Mouse (Mus musculus) thymus, postnatal 10 days (tissue): ENCODE results near the gene Nmur1.
"Not testable (repeated sequence)": the region's sequence is repeated elsewhere in the genome, so short reads cannot be mapped to it uniquely, and the experiment has no call there.

Source experiments
- DNase-seq, 2 experiments: peaks; one replicate each; pipeline ENCODE4 v3.0.0; 2021; ENCODE audit warnings: low spot score in 2 of 2

The Nmur1 gene

DNA sequence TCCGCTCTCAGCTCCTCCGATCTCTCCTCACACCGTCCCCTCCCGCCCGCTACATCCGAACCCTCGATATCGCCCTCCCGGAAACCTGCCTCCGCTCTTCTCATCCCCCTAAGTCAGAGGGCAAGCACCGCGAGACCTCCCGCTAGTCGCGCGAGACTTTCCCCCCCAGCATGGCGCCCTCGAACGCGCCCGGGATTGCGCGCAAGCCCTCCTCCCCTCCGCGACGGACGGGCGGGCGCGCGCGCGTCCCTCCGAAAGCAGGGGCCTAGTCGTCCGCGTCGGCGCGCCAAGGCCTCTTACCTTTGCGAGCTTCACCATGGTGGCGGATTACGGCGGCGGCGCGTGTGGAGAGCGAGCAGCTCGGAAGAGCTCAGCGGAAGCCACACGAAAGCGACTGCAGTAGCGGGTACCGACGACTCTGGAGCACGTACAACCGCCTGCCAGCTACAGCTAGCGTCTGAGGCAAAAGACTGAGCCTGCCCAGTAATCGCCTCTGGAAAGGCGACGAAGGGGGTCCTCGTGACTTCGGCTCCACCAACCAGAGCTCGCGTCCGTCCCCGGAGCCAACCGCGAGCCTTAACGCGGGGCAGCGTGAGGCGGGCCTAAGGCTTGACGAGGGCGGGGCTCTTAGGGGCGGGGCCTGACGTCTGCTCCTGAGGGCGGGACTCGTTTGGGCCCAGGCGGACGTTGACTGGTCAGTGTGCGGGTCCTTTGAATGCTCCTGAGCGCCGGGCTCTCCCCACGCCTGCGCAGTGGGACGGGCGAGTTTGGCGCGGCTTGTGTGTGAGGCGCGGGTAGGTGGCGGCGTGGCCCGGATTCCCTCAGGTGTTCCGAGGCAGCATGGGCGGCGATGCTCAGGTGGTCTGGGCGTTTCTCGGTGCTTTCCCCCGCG, 66.9 kb downstream of the Nmur1 start, which contains the start of gene Ncl:
TSS of gene Ncl (minus strand) at position 495 of the 892 bp plus-strand sequence.
- peak; percentile 94 to 96 for DNase-seq

DNA sequence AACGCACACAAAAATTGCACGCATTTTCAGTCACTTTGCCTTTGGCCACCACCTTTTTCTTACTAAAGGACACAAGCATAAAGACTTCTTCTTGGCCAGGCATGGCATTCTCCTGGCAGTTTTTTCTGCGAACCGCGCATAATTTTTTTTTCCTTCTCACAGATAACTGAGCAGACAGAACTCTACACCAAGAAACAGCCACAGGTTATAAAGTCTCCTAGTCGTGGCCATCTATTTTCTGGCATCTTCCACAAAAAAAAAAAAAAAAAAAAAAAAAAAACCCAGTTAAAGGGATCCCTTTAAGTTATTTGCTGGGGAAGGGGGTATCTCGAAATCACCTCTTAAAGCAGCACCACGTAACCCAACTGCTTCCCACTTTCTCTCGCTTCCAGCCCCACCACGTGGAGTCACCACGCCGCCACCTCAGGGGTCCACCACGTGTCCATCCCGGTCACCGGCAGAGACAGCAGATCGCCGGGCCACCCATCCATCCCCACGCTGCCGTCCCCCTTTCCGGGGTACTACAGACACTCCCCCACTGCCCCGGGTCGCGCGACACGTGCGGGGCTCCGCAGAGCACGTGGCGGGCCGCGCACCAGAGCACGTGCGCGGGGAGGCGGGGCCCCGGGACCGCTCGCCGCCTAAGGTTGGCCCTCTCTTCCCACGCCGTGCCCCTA, 67.7 kb downstream of the Nmur1 start:
- no peak for DNase-seq

DNA sequence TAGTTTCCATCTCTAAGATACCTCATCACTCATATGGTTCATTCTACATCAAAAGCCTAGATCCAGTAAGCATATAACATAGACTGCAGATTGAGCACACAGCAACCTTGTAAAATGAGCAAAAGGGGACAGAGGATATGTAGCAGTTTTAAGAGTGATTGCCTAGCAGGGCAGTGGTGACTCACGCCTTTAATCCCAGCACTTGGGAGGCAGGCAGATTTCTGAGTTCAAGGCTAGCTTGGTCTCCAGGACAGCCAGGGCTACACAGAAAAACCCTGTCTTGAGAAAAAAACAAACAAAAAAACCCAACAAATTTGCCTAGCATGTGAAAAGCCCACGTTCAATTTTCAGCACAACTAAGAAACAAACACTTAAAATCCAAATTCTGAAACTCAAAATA, 71.8 kb downstream of the Nmur1 start:
- DNase-seq, result no peak

DNA sequence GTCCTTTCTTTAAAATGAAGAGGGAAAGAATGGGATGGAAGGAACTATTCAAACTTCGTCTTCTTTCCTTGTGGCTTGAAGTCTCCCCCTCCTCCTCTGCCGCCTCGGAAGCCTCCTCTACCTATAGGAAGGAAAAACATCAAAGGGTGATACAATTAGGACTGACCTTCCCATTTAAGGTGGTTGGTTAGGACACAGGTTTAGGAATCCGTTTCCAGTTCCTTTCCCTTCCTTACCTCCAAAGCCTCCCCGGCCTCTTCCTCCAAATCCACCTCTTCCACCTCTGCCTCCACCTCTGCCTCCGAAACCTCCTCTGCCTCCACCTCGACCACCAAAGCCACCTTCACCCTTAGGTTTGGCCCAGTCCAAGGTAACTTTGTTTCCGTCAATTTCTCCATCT, 75.5 kb downstream of the Nmur1 start:
- DNase-seq, result no peak

DNA sequence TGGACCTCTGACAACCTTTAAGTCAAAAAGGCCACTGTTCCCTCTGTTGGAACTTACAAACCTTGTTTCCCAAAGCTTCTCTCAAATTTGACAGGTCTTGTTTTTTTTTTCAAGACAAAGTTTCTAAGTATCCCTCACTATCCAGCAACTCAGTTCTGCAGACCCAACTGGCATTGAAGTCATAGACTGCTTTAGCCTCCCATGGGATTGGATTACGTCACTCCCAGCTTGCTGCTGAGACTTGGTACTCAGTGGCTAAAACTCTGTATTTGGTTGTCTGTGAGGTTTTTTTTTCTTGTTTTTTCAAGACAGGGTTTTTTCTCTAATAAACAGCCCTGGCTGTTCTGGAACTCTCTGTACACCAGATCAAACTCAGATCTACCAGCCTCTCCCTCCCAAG, 76.3 kb downstream of the Nmur1 start:
- no peak for DNase-seq

DNA sequence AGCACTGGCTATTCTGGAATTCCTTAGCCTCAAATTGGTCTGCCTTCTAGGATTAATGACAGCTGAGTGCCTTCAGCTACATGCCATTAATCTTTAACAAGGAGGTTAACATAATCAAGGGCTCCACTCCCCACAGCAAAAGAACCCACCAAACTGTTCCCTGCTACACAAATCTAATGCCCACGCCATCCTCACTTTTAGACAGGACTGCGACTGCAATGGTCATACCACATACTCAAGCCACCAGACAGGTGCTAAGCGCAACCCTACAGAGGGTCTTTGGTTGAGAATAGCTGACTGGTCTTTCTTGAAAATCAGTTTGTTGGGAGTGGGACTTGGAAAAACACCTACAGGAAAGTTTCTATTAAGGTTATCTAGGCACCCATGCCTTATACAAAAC, 76.8 kb downstream of the Nmur1 start:
- DNase-seq, result no peak

DNA sequence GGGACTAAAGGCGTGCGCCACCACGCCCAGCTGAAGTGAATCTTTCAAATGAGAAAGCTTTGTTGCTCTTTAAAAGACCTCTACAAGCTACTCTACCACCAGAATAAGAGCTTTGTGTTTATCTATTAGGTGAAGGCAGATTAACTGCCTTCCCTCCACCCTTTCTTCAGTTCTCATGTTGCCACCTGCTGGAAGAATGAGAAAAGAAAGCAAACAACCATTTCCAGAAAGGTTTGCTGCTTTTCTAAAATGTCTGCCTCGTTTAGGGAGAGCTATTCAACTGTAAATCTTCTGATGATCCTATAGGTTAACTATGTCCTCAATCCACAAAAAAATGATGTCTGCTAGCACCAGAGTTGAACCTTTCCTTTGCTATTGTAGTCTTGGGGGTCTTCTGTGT, 77.2 kb downstream of the Nmur1 start:
- DNase-seq, result no peak

DNA sequence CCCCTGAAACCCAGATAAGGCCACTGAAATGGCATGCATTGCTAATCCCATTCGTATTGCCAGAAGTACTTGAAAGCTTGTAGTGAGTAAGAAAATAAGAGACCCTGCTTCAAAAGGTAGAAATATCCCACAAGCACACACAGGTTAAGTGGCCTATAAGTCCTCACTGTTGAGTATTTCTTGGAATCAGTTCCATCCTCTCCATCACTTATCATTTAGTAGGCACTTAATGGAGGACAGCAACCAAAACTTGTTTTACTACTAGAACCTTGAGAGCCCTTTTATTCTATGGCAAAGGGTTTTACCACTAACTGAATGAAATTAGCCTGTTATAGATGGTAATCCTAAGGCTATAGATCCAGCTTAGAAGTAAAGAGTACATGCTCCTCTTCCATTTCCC, 77.9 kb downstream of the Nmur1 start:
- DNase-seq, result no peak

DNA sequence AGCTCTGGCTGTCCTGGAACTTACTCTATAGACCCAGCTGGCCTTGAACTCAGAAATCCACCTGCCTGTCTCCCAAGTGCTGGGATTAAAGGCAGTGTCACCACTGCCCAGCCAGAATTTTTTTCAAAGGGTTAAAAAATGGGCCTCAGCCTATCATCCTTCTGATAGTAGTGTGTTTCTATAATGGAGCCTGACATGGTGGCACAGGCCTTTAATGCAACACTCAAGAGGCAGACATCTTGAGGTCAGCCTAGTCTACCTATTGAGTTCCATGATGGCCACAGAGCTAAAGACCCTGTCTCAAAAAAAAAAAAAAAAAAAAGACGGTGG, 78.3 kb downstream of the Nmur1 start:
- no peak for DNase-seq

DNA sequence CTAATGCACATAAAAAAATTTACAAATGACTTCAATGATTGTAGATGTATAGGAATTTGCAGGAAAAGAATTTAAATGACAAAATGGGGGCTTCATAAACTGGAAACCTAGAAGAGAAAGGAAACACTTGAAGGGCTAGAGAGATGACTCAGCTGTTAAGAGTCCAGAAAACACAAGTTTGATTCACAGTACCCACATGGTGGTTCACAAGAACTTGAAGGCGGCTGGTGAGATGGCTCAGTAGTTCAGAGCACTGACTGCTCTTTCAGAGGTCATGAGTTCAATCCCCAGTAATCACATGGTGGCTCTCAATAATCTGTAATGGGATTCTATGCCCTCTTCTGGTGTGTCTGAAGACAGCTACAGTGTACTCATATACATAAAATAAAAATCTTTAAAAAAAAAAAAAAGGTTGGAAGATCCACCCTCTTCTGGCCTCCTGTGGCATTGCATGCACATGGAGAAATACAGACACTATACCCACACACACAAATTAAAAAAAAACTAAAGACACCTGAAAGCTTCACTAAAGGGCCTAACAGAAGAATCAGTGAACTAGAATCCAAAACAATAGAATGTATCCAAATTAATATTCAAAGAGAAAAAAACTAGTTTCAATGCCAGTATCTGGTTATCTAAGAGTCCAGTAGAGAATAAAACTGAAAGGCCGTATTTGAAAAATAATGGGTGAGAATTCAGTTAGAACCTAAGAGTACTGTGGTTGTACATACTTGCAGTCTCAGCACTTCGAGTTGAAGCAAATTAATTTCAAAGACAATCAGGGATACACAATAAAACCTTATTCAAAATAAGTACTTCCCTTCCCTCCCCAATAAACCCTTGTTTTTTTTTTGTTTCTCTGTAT, 78.9 kb downstream of the Nmur1 start:
- no peak for DNase-seq

DNA sequence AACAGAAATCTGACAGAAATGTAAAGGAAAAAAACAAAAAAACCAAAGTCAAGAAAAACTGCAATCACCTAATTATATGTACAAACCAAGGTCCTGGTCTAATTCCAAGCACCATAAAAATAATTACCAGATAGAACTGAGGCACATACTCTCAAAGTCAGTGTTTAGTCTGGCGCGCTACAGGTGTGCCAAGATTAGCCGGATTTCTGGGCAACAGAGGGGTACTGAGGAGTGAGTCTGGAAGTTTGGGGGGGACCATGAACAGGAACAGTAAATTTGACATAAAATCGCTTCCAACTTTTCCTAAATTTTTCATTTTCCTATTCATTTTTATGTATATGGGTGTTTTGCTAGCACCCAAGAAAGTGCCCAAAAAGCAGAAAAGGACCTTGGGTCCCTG, 80.1 kb downstream of the Nmur1 start:
- no peak for DNase-seq

DNA sequence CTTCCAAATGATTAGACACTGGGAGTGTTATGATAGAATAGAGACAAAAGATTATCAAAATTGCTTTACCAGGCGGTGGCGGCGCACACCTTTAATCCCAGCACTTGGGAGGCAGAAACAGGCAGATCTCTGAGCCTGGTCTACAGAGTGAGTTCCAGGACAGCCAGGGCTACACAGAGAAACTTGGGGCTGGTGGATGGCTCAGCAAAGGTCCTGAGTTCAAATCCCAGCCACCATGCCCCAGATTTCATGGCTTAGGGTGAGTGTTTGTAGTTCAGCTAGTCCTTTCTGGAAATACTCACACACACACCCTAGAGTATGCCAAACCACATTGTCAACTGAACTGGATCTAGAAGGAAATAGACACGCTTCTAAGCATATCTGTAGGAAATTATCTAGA, 81.0 kb downstream of the Nmur1 start:
- DNase-seq, result peak in 1 of 2 experiments; percentile 10

DNA sequence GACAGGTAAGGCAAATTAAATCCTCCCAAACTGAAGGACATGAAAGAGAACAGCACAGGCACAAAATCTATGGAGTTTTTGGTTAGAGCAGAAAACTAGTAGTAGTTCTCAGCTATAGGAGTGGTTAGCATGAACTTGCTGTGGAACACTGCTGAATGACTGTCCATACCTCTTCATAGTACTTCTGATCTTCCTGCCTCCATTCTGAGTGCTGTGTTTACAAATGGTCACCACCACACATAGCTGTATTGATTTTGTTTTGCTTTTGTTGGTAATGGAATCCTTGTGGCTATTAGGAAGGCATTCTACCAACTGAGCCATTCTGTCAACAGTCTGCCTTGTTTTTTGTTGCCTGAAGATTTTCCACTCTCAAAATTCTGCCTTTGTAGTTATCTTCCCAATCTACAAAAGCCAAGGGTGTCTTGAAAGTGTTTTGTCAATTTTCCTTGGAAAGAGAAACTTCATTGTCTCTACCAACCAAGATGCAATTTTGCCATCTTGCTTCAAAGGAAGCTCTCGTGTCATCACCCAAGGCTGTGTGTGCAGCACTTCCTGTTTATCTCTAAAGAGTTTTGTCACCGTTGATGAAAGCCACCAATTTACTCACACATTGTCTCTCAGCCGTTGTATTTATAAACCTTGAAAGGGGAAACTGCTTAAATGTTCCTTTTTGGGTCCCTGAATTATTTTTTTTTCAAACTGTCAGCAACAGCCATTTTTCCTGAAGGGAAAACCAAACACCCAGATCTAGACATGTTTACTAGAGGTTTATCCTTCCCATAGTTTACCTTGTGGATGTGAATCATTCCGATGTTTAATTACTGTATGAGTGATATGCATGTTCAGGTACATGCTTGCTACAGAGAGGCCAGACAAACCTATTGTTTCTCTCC, 81.8 kb downstream of the Nmur1 start:
- peak; percentile 38 to 41 for DNase-seq

DNA sequence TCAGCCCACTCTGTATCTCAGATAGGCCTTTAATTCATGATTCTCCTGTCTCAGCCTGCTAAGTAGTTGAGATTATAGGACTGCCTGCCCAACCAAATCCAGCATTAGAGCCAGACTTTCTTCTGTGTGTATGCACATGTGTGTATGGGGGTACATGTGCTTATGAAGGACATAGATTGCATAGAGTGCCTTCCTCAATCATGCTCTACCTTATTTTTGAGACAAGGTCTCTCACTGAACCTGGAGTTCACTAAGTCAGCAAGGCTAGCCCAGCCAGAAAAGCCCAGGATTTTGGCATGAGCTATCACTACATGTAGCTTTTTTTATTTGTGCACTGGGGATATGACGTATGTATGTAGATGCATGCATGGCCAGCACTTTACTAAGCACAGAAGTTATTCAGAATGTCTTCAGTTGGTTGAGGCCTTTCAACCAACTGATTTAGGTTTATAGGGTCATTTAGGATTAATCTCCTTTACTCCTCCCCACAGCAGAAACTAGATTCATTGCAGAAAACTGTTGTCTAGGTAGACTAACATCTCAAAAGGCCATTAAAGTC, 82.9 kb downstream of the Nmur1 start:
- no peak for DNase-seq

DNA sequence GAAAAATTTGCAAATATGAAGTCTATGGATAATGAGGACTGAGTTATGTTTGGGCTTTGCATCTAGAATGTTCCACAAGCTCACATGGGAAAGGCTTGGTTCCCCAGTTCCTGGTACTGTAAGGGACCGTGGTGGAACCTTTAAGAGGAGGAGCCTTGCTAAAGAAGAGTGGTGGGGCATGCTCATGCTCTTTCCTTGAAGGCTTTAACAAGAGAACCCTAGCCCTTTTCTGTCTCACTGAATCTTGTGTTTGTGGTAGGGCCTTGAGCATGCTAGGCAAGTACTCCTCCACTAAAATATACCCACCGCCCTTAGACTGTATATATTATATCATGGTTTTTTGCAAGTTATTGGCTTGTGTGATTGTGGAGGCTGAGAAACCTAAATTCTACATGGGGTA, 83.7 kb downstream of the Nmur1 start:
- DNase-seq, result no peak

DNA sequence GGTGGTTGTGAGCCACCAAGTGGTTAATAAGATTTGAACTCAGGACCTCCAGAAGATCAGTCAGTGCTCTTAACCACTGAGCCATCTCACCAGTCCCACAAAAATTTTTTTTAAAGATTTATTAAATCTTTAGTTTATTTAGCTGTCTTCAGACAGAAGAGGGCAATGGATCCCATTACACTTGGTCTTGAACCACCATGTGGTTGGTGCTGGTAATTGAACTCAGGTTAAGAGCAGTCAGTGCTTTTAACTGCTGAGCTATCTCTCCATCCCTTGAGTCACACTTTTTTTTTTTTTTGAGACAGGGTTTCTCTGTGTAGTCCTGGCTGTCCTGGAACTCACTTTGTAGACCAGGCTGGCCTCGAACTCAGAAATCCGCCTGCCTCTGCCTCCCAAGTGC, 84.9 kb downstream of the Nmur1 start:
- DNase-seq, result not testable (repeated sequence)

DNA sequence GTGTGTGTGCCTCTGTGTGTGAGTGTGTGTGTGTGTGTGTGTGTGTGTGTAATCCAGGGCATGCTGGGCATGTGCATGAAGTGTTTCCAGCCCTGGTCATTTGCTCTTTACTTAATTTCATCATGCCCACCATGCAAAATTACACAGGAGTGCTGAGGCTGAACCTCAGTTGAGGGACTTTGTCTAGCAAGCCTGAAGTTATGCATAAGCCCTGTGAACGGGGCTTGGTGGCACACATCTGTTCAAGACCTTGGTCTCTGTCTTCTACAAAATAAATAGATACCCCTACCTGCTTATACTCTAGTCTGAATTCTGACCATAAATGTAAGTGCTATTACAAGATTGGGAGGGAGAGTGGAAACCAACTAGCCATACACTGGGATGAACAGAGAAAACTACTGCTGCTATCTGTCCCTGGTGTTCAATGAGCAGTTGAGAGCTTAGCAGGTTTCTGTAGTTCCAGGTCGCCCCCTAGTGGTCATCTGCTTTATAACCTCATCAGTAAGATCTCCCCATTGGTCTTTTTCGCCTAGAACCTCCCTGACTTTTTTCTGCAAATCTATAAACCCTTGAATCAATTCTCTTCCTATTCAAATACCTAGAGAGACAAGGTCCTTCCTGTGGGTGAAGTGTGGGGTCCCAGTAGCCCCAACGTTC, 86.7 kb downstream of the Nmur1 start:
- peak; percentile 52 to 87 for DNase-seq

DNA sequence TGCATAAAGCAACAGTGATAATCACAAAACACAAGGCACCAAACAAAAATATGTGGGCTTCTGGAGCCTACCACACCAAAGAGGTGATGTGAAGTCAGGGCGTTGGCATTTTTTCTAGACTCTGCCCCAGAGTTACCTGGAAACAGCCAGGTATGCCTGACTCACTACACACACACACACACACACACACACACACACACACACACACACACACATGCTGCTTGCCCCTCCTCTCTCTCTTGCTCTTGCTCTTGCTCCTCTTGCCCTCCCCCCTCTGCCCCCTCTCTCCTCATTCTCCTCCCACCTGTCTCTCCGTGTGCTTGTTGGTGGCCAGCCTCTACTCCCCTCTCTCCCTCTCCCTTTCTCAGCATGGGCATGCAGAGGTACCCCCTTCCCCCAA, 89.7 kb downstream of the Nmur1 start:
- DNase-seq, result no peak
